Mouse (Mus musculus) testis, adult 2 months (tissue): Measurements from ENCODE around the gene Gm12184.
"Not testable (repeated sequence)": the region's sequence is repeated elsewhere in the genome, so short reads cannot be mapped to it uniquely, and the experiment has no call there.

Experiments used
- CTCF ChIP-seq: fragments of 200-500 bp; IDR thresholded peaks from 2 replicates; pipeline ENCODE4 v1.5.1; 2012; ENCODE audit warnings: low read depth, mild to moderate bottlenecking, inconsistent platforms, low read length, moderate library complexity; ENCODE audit not compliant: control insufficient read depth, insufficient read depth, insufficient replicate concordance
- POLR2A ChIP-seq: fragments of 200-500 bp; IDR thresholded peaks from 2 replicates; pipeline ENCODE4 v1.6.1; 2012; ENCODE audit warnings: low read depth, mild to moderate bottlenecking, inconsistent platforms, low read length, moderate library complexity; ENCODE audit not compliant: control insufficient read depth

DNA sequence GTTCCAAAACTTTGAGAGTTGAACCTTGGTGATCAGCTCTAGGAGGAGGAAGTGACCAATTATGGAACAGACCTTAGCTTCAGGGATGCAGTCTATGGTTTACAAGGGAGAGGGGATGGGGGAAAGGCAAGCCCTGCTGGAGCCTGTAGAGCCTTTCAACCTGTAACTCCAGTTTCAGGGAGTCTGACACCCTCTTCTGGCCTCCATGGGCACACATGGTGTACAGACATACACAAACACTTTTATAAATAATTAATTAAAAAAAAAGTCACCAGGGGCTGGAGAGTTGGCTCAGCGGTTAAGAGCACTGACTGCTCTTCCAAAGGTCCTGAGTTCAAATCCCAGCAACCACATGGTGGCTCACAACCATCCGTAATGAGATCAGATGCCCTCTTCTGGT is 19.9 kb upstream of the Gm12184 start:
- not testable (repeated sequence) for TF ChIP-seq CTCF, POLR2A
